Mouse (Mus musculus) heart, adult 2 months (tissue): Measurements from ENCODE around the gene Plxna2.

Experiments used
- CTCF ChIP-seq: fragments of 200-600 bp; IDR thresholded peaks from 2 replicates; pipeline ENCODE4 v1.8.1; 2022; ENCODE audit warnings: antibody characterized with exemption, mild to moderate bottlenecking, moderate library complexity
- EP300 ChIP-seq: fragments of 200-500 bp; IDR thresholded peaks from 2 replicates; pipeline ENCODE4 v1.6.1; 2011; ENCODE audit warnings: low read depth, low read length, control low read depth; ENCODE audit not compliant: insufficient read depth
- POLR2A ChIP-seq: fragments of 200-500 bp; IDR thresholded peaks from 2 replicates; pipeline ENCODE4 v1.6.1; 2011; ENCODE audit warnings: mild to moderate bottlenecking, low read depth, low read length, control low read depth; ENCODE audit not compliant: insufficient read depth

DNA sequence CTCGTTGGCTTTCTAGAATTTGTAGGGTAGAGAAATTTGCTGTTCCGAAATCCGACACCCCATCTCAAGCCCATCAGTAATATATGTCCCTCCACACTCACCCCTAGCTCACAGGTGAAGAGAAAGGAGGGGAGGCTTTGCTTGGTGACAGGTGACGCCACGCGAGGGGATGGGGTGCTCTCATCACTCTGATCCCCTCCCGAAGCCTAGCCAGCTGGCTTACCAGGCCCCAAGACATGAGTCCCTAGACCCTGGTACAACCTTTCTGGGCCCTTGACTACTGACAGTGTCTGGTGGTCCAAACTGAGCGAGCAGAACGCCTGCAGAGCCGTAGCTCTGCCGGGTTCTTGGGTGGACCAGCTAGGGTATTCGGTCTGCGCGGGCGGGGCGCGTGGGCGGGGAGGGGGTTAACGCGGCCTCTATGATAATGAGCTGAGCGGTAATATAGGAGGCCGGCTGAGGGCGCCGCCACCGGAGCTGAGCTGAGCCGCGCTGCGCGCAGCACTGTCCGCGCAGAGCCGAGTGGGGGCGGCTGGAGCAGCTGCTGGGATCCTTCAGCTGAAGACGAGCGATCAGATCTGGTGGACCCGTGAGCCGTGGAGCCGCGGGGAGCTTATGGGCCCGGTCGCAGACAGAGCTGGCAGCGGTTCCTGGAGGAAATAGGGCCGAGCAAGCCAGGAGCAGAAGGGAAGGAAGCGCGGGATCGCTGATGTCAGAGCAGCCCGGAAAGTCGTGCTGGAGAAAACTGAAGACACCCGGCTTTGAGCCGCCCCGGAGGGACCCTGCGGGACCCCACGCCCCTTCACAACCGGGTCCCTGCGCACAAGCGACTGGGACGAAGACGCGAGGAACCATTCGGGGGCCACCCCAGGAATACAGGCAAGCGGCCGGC, 1.6 kb downstream of the Plxna2 start:
- peak; percentile 90 for TF ChIP-seq POLR2A
- TF ChIP-seq EP300: no peak
- peak; percentile 68 for TF ChIP-seq CTCF
